Mouse (Mus musculus) heart, adult 8-10 months (tissue): ENCODE measurements around the gene Elovl7. TPM values are rescaled to one million over a fixed set of nuclear protein-coding genes. Genes with fewer than 3 reads are reported as not detected.
A peak's percentile ranks its signal among the peaks of the same experiment; 100 is the strongest.

ENCODE experiments used
- DNase-seq: peaks from one replicate; pipeline ENCODE4 v3.0.0; 2022; ENCODE audit warnings: low spot score
- total RNA-seq, 4 experiments: library from RNA; stranded (reverse); gene quantifications; 2 replicates each; pipeline ENCODE4 v1.2.4; 2022

The Elovl7 gene
- total RNA-seq, 4 experiments from 2014 or later = 0.14 to 0.34 (median 0.22) TPM

- no peak for DNase-seq
These were observed 27.5 kb downstream of the Elovl7 start for GRCm38 (mm10) chr13:108241715-108242114.

- DNase-seq = no peak
These were observed 31.0 kb downstream of the Elovl7 start for GRCm38 (mm10) chr13:108245086-108245697.

- no peak for DNase-seq
These were observed 36.9 kb downstream of the Elovl7 start for GRCm38 (mm10) chr13:108251106-108251505.

GRCm38 (mm10) chr13:108253977-108254376 lies 39.8 kb downstream of the Elovl7 start:
- no peak for DNase-seq

GRCm38 (mm10) chr13:108263042-108263441 lies 48.8 kb downstream of the Elovl7 start:
- DNase-seq = no peak

- DNase-seq = no peak
These were observed 51.2 kb downstream of the Elovl7 start for GRCm38 (mm10) chr13:108265394-108265793.

GRCm38 (mm10) chr13:108267841-108268634 lies 53.8 kb downstream of the Elovl7 start:
- no peak for DNase-seq

GRCm38 (mm10) chr13:108271458-108272148 lies 57.4 kb downstream of the Elovl7 start:
- DNase-seq = no peak

GRCm38 (mm10) chr13:108272332-108272731 lies 58.1 kb downstream of the Elovl7 start:
- no peak for DNase-seq

- DNase-seq = no peak
These were observed 58.8 kb downstream of the Elovl7 start for GRCm38 (mm10) chr13:108273034-108273433.

GRCm38 (mm10) chr13:108273456-108273855 lies 59.3 kb downstream of the Elovl7 start:
- DNase-seq = no peak

- no peak for DNase-seq
These were observed 62.4 kb downstream of the Elovl7 start for GRCm38 (mm10) chr13:108276561-108276960.

- no peak for DNase-seq
These were observed 63.1 kb downstream of the Elovl7 start for GRCm38 (mm10) chr13:108277320-108277719.

GRCm38 (mm10) chr13:108278592-108278991 lies 64.4 kb downstream of the Elovl7 start:
- no peak for DNase-seq

GRCm38 (mm10) chr13:108284312-108284711 lies 70.1 kb downstream of the Elovl7 start:
- no peak for DNase-seq

GRCm38 (mm10) chr13:108287953-108288352 lies 73.7 kb downstream of the Elovl7 start:
- no peak for DNase-seq

GRCm38 (mm10) chr13:108289436-108289835 lies 75.2 kb downstream of the Elovl7 start:
- no peak for DNase-seq

- no peak for DNase-seq
These were observed 76.1 kb downstream of the Elovl7 start for GRCm38 (mm10) chr13:108290314-108290713.

GRCm38 (mm10) chr13:108297350-108298093 lies 83.3 kb downstream of the Elovl7 start:
- peak; percentile 54 for DNase-seq

- no peak for DNase-seq
These were observed 84.0 kb downstream of the Elovl7 start for GRCm38 (mm10) chr13:108298241-108298640.

- DNase-seq = no peak
These were observed 86.2 kb downstream of the Elovl7 start for GRCm38 (mm10) chr13:108300346-108300950.
